Mouse (Mus musculus) hindbrain, postnatal 0 days (tissue): ENCODE data around the gene Carnmt1. TPM values are rescaled to one million over a fixed set of nuclear protein-coding genes. Genes with fewer than 3 reads are reported as not detected.

ENCODE experiments used
- ATAC-seq: fragments of 200-750 bp; cut with Nextera tagmentation; 2 replicates; pipeline ENCODE4 v1.8.0; 2017; ENCODE audit warnings: mild to moderate bottlenecking, moderate TSS enrichment, moderate library complexity
- DNase-seq: peaks from one replicate; pipeline ENCODE4 v3.0.0-alpha.2; 2015; ENCODE audit warnings: low spot score
- H3K27ac ChIP-seq: fragments of 300-500 bp; sonication (generic); 2 replicates; pipeline ENCODE4 v1.5.1; 2014; ENCODE audit warnings: mild to moderate bottlenecking
- H3K27me3 ChIP-seq: fragments of 300-500 bp; sonication (generic); 2 replicates; pipeline ENCODE4 v1.6.1; 2014; ENCODE audit warnings: low read length, mixed read lengths; ENCODE audit not compliant: insufficient read depth
- H3K36me3 ChIP-seq: fragments of 300-500 bp; sonication (generic); 2 replicates; pipeline ENCODE4 v1.6.1; 2014; ENCODE audit warnings: low read length, mixed read lengths; ENCODE audit not compliant: insufficient read depth
- H3K4me1 ChIP-seq: fragments of 300-500 bp; sonication (generic); 2 replicates; pipeline ENCODE4 v1.6.1; 2014; ENCODE audit warnings: antibody characterized with exemption, low read length, mixed read lengths; ENCODE audit not compliant: insufficient read depth
- H3K4me2 ChIP-seq: fragments of 300-500 bp; sonication (generic); 2 replicates; pipeline ENCODE4 v1.6.1; 2014; ENCODE audit warnings: low read depth, mild to moderate bottlenecking, low read length, moderate library complexity, mixed read lengths
- H3K4me3 ChIP-seq: fragments of 300-500 bp; sonication (generic); 2 replicates; pipeline ENCODE4 v1.5.1; 2014; ENCODE audit warnings: low read length
- H3K9ac ChIP-seq: fragments of 300-500 bp; sonication (generic); replicated peaks from 2 replicates; pipeline ENCODE4 v1.6.1; 2014; ENCODE audit warnings: mild to moderate bottlenecking, low read length, moderate library complexity, mixed read lengths
- H3K9me3 ChIP-seq: fragments of 300-500 bp; sonication (generic); 2 replicates; pipeline ENCODE4 v1.6.1; 2016; ENCODE audit warnings: low read length, mixed read lengths
- CTCF ChIP-seq: IDR thresholded peaks from 2 replicates; pipeline ENCODE4 v1.5.1; 2016; ENCODE audit warnings: antibody characterized with exemption, control low read depth, low read depth
- WGBS: fragments of 180-500 bp; shearing (Covaris S2); extraction: QIAGEN DNeasy Blood & Tissue Kit; methylation state at CpG from one replicate; pipeline ENCODE4 v1.1.7; 2014; 5-methylcytosine and 5-hydroxymethylcytosine counted together
- polyA plus RNA-seq: library from polyadenylated mRNA; unstranded; fragments of >200 nt; fragmentation: Nextera tagmentation; extraction: Ambion mirVana; gene quantifications from 2 replicates; pipeline ENCODE4 v1.2.1, GENCODE M21; 2015
- total RNA-seq: library from RNA; depleted of rRNA; stranded (reverse); fragments of >200 nt; gene quantifications from 2 replicates; pipeline ENCODE4 v1.2.3, GENCODE M21; 2014

The Carnmt1 gene
- total and polyA plus RNA-seq, 2 experiments from 2014 or later = 17.9 to 22.1 TPM

DNA sequence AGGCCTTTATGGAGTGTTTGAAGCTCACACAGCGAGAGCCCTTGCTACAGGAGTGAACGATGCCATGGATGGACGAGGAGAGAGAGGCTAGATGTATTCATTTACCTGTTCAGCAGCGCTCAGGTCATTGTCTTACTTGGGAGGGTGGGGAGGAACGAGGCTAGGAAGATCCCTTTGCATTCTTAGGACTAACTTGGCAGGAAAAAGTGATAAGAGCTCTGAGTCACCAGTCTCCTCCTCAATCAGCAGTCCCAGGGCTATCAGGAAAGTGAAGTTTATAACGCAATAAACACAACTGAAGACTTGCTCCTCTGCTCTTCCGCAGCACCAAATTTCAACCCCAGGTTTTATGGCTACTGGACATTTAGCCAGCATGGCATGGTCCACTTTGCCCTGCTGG is 59.7 kb downstream of the Carnmt1 start:
- H3K9ac ChIP-seq = no peak overlapping the region
- no peak overlapping the region for H3K27ac ChIP-seq
- DNase-seq (no peak), ATAC-seq (no peak)
- no peaks in the 10 kb centered on the region for H3K27me3 ChIP-seq
- WGBS = 85% methylated on average over 7 of the region's 7 CpGs
- no peaks in the 10 kb centered on the region for H3K36me3 ChIP-seq
- H3K4me2 ChIP-seq = no peak overlapping the region
- no peak for TF ChIP-seq CTCF
- H3K4me3 ChIP-seq = no peak overlapping the region
- no peaks in the 10 kb centered on the region for H3K4me1 ChIP-seq
- no peaks in the 10 kb centered on the region for H3K9me3 ChIP-seq

- Histone ChIP-seq H3K4me1 (no peaks in the 10 kb centered on the region), H3K9me3 (no peaks in the 10 kb centered on the region), H3K9ac (no peak overlapping the region), H3K4me3 (no peak overlapping the region), H3K4me2 (no peak overlapping the region), H3K27ac (no peak overlapping the region), H3K27me3 (no peaks in the 10 kb centered on the region), H3K36me3 (no peaks in the 10 kb centered on the region)
- ATAC-seq (no peak), DNase-seq (no peak)
- no peak for TF ChIP-seq CTCF
- WGBS = 66% methylated on average over 7 of the region's 7 CpGs
These were observed 60.5 kb downstream of the Carnmt1 start for GRCm38 (mm10) chr19:18731077-18731476.

DNA sequence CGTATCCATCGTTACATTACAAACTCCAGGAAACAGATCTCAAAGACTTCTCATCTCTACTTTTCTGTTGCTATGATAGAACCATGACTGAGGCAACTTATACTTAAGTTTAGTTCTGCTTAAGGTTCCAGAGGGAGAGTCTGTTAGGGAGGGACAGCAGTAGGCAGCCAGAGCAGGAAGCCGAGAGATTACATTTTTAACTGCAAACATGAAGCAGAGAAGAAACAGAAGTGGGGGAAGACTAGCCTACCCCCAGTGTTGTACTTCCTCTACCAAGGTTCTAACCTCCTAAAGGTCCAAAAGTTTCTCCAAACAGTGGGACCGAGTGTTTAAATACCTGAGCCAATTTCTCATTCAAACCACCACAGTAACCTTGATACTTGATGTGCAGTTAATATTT is 65.3 kb downstream of the Carnmt1 start:
- H3K27ac ChIP-seq = no peak overlapping the region
- no peak overlapping the region for H3K9ac ChIP-seq
- H3K36me3 ChIP-seq = no peaks in the 10 kb centered on the region
- H3K4me2 ChIP-seq = no peak overlapping the region
- H3K4me3 ChIP-seq = no peak overlapping the region
- no peak for TF ChIP-seq CTCF
- DNase-seq (no peak), ATAC-seq (no peak)
- no peaks in the 10 kb centered on the region for H3K27me3 ChIP-seq
- H3K4me1 ChIP-seq = no peaks in the 10 kb centered on the region
- WGBS = 95% methylated on average over 4 of the region's 4 CpGs
- no peaks in the 10 kb centered on the region for H3K9me3 ChIP-seq

DNA sequence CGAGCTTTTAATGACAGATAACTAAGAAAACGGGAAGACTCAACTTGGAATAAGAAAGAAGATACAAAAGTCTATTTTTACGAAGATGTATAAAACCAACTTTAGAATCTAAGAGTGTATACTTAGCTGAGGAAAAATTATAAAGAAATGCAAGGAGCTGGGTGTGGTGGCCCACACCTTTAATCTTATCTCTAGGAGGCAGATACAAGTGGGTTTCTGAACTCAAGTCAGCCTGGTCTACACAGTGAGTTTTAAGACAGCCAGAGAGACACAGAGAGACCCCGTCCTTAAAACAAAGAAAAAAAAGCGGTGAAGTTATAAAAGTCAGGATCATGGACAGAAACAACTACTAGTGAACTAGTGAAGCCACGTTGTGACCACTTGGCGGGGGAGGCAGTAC is 68.6 kb downstream of the Carnmt1 start:
- no peak overlapping the region for H3K9ac ChIP-seq
- TF ChIP-seq CTCF = no peak
- no peaks in the 10 kb centered on the region for H3K36me3 ChIP-seq
- no peak overlapping the region for H3K4me3 ChIP-seq
- H3K9me3 ChIP-seq = no peaks in the 10 kb centered on the region
- H3K4me1 ChIP-seq = no peaks in the 10 kb centered on the region
- no peaks in the 10 kb centered on the region for H3K27me3 ChIP-seq
- H3K27ac ChIP-seq = no peak overlapping the region
- H3K4me2 ChIP-seq = no peak overlapping the region
- WGBS = 89% methylated on average over 7 of the region's 7 CpGs
- ATAC-seq (no peak), DNase-seq (no peak)

DNA sequence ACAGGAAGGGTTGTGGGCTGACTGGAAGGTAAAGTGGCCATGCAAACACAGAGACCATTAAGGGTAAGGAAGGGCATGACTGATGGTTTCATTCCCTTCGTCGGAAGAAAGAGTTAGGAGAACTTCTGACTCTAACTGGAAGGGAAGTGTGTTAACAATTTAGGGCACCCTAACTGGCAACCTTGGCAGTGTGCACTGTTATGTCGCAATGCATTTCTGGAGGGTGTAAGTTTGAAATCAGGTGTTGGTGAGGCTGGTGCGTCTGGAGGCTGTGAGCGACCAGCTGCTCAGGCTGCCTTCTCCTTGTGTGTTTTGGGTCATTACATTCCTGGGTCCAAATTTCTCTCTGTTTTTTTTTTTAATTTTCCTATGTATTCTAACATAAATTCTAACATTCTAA is 73.4 kb downstream of the Carnmt1 start:
- Histone ChIP-seq H3K9ac (no peak overlapping the region), H3K4me2 (no peak overlapping the region), H3K9me3 (no peaks in the 10 kb centered on the region), H3K4me3 (no peak overlapping the region), H3K27me3 (no peaks in the 10 kb centered on the region), H3K36me3 (no peaks in the 10 kb centered on the region), H3K27ac (no peak overlapping the region), H3K4me1 (no peaks in the 10 kb centered on the region)
- no peak for ATAC-seq
- 87% methylated on average over 5 of the region's 5 CpGs for WGBS
- TF ChIP-seq CTCF = no peak
- DNase-seq = no peak

- no peak for ATAC-seq
- WGBS = 94% methylated on average over 5 of the region's 5 CpGs
These were observed 76.2 kb downstream of the Carnmt1 start for GRCm38 (mm10) chr19:18746576-18747340.

GRCm38 (mm10) chr19:18747379-18747778 is 76.8 kb downstream of the Carnmt1 start:
- Histone ChIP-seq H3K4me1 (no peaks in the 10 kb centered on the region; the same call in 1 of the 2 replicates), H3K9me3 (no peaks in the 10 kb centered on the region), H3K27me3 (0 out of 2 replicates have a peak, but pooled peaks cover 4% of the 10 kb centered on the region), H3K27ac (no peak overlapping the region), H3K4me3 (no peak overlapping the region), H3K9ac (no peak overlapping the region), H3K36me3 (no peaks in the 10 kb centered on the region), H3K4me2 (no peak overlapping the region)
- DNase-seq = no peak
- no peak for TF ChIP-seq CTCF
- ATAC-seq = no peak
- WGBS = 92% methylated on average over 4 of the region's 4 CpGs

More at GRCm38 (mm10) chr19:18746576-18747340, 76.2 kb downstream of the Carnmt1 start:
- no peaks in the 10 kb centered on the region for H3K36me3 ChIP-seq
- 0 out of 2 replicates have a peak, but pooled peaks cover 4% of the 10 kb centered on the region for H3K27me3 ChIP-seq
- H3K9ac ChIP-seq = no peak overlapping the region
- no peak overlapping the region for H3K27ac ChIP-seq
- no peaks in the 10 kb centered on the region for H3K9me3 ChIP-seq
- no peak for DNase-seq
- no peak overlapping the region for H3K4me2 ChIP-seq
- H3K4me1 ChIP-seq = no peaks in the 10 kb centered on the region; the same call in 1 of the 2 replicates
- TF ChIP-seq CTCF = no peak
- no peak overlapping the region for H3K4me3 ChIP-seq
